Mouse (Mus musculus): ENCODE data around the gene Lpin2. TPM values are rescaled to one million over a fixed set of nuclear protein-coding genes. Genes with fewer than 3 reads are reported as not detected.
A peak's percentile ranks its signal among the peaks of the same experiment; 100 is the strongest.

The Lpin2 gene
- 47.5 and 53.5 TPM in 2 replicates for polyA plus RNA-seq (2014; fragmentation: Nextera tagmentation; extraction: Ambion mirVana)

GRCm38 (mm10) chr17:71182211-71182721, at the start of gene Lpin2:
Gene Lpin2, plus strand, starts transcription at chr17:71182560.
- Histone ChIP-seq H3K9me3 (ENCODE audit: control insufficient read depth, low read length) (no peaks in the 10 kb centered on the region), H3K27me3 (ENCODE audit: control insufficient read depth, insufficient read depth, low read length) (peaks cover 2% of the 10 kb centered on the region; the same call in 1 of the 2 replicates), H3K4me1 (replicated peaks; ENCODE audit: control insufficient read depth, insufficient read depth, low read length) (peaks cover 5% of the 10 kb centered on the region; the same call in 1 of the 2 replicates), H3K36me3 (ENCODE audit: control insufficient read depth, insufficient read depth, low read length) (no peaks in the 10 kb centered on the region), H3K9ac (ENCODE audit: low read length) (peak within 1 kb of the TSS; percentile 86), H3K27ac (ENCODE audit: low read depth, low read length) (peak within 1 kb of the TSS; percentile 90; the same call in 1 of the 2 replicates), H3K4me3 (ENCODE audit: low read depth, low read length) (peak within 1 kb of the TSS; percentile 83), H3K4me2 (ENCODE audit: low read depth, low read length, severe bottlenecking) (peak within 1 kb of the TSS; percentile 83)
- ATAC-seq (replicated peaks; ENCODE audit: low FRiP score) = no peak
- no peak for DNase-seq (ENCODE audit: low spot score)
- 14% methylated on average over 6 of the region's 6 CpGs for WGBS

GRCm38 (mm10) chr17:71132856-71133439, 49.4 kb upstream of the Lpin2 start:
- Histone ChIP-seq H3K27ac (ENCODE audit: low read depth, low read length) (no peak overlapping the region), H3K4me1 (replicated peaks; ENCODE audit: control insufficient read depth, insufficient read depth, low read length) (no peaks in the 10 kb centered on the region), H3K9me3 (ENCODE audit: control insufficient read depth, low read length) (no peaks in the 10 kb centered on the region), H3K9ac (ENCODE audit: low read length) (no peak overlapping the region), H3K4me3 (ENCODE audit: low read depth, low read length) (no peak overlapping the region), H3K4me2 (ENCODE audit: low read depth, low read length, severe bottlenecking) (no peak overlapping the region), H3K27me3 (ENCODE audit: control insufficient read depth, insufficient read depth, low read length) (no peaks in the 10 kb centered on the region), H3K36me3 (ENCODE audit: control insufficient read depth, insufficient read depth, low read length) (no peaks in the 10 kb centered on the region)
- ATAC-seq (replicated peaks; ENCODE audit: low FRiP score) (no peak), DNase-seq (ENCODE audit: low spot score) (no peak)
- 88% methylated on average over 11 of the region's 11 CpGs for WGBS

- ATAC-seq (replicated peaks; ENCODE audit: low FRiP score) = no peak
These were observed 47.9 kb upstream of the Lpin2 start for GRCm38 (mm10) chr17:71134441-71134955.

DNA sequence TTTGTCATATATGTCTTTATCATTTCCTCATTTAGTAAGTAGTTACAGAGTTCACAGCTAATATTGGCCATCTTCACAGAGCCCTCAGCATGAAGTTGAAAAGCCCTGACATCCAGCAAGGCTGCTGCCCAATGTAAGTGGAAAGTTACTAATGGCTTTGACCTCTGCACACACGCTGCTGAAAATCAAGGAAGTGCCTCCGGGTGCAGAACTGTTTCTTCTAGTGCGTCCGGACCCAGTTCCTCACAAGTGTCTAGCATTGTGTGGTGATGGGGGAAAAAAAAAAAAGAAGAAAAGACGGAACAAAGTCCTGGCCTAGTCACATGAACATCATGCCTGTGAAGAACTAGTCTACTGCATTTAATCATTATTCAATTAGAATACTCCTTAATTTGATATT, 47.3 kb upstream of the Lpin2 start:
- no peaks in the 10 kb centered on the region for H3K9me3 ChIP-seq (ENCODE audit: control insufficient read depth, low read length)
- ATAC-seq (replicated peaks; ENCODE audit: low FRiP score) (no peak), DNase-seq (ENCODE audit: low spot score) (no peak)
- WGBS = 73% methylated on average over 5 of the region's 5 CpGs
- no peaks in the 10 kb centered on the region for H3K4me1 ChIP-seq (replicated peaks; ENCODE audit: control insufficient read depth, insufficient read depth, low read length)
- no peak overlapping the region for H3K4me3 ChIP-seq (ENCODE audit: low read depth, low read length)
- no peak overlapping the region for H3K27ac ChIP-seq (ENCODE audit: low read depth, low read length)
- H3K9ac ChIP-seq (ENCODE audit: low read length) = no peak overlapping the region
- no peaks in the 10 kb centered on the region for H3K27me3 ChIP-seq (ENCODE audit: control insufficient read depth, insufficient read depth, low read length)
- no peak overlapping the region for H3K4me2 ChIP-seq (ENCODE audit: low read depth, low read length, severe bottlenecking)
- H3K36me3 ChIP-seq (ENCODE audit: control insufficient read depth, insufficient read depth, low read length) = no peaks in the 10 kb centered on the region

More at GRCm38 (mm10) chr17:71134441-71134955, 47.9 kb upstream of the Lpin2 start:
- H3K27ac ChIP-seq (ENCODE audit: low read depth, low read length) = no peak overlapping the region
- H3K4me1 ChIP-seq (replicated peaks; ENCODE audit: control insufficient read depth, insufficient read depth, low read length) = no peaks in the 10 kb centered on the region
- no peak for DNase-seq (ENCODE audit: low spot score)
- H3K4me2 ChIP-seq (ENCODE audit: low read depth, low read length, severe bottlenecking) = no peak overlapping the region
- H3K36me3 ChIP-seq (ENCODE audit: control insufficient read depth, insufficient read depth, low read length) = no peaks in the 10 kb centered on the region
- no peak overlapping the region for H3K4me3 ChIP-seq (ENCODE audit: low read depth, low read length)
- no peaks in the 10 kb centered on the region for H3K27me3 ChIP-seq (ENCODE audit: control insufficient read depth, insufficient read depth, low read length)
- WGBS = 93% methylated on average over 3 of the region's 3 CpGs
- no peak overlapping the region for H3K9ac ChIP-seq (ENCODE audit: low read length)
- H3K9me3 ChIP-seq (ENCODE audit: control insufficient read depth, low read length) = no peaks in the 10 kb centered on the region

- Histone ChIP-seq H3K27ac (ENCODE audit: low read depth, low read length) (no peak overlapping the region), H3K9ac (ENCODE audit: low read length) (no peak overlapping the region), H3K4me1 (replicated peaks; ENCODE audit: control insufficient read depth, insufficient read depth, low read length) (no peaks in the 10 kb centered on the region), H3K27me3 (ENCODE audit: control insufficient read depth, insufficient read depth, low read length) (no peaks in the 10 kb centered on the region), H3K4me2 (ENCODE audit: low read depth, low read length, severe bottlenecking) (no peak overlapping the region), H3K9me3 (ENCODE audit: control insufficient read depth, low read length) (no peaks in the 10 kb centered on the region), H3K36me3 (ENCODE audit: control insufficient read depth, insufficient read depth, low read length) (no peaks in the 10 kb centered on the region), H3K4me3 (ENCODE audit: low read depth, low read length) (no peak overlapping the region)
- whole genome bisulfite sequencing = 91% methylated on average over 5 of the region's 5 CpGs
- DNase-seq (ENCODE audit: low spot score) (no peak), ATAC-seq (replicated peaks; ENCODE audit: low FRiP score) (no peak)
These were observed 46.5 kb upstream of the Lpin2 start for GRCm38 (mm10) chr17:71135866-71136265.

GRCm38 (mm10) chr17:71136384-71137333, 45.7 kb upstream of the Lpin2 start:
- no peaks in the 10 kb centered on the region for H3K27me3 ChIP-seq (ENCODE audit: control insufficient read depth, insufficient read depth, low read length)
- no peak overlapping the region for H3K9ac ChIP-seq (ENCODE audit: low read length)
- no peaks in the 10 kb centered on the region for H3K36me3 ChIP-seq (ENCODE audit: control insufficient read depth, insufficient read depth, low read length)
- 86% methylated on average over 16 of the region's 16 CpGs for WGBS
- H3K9me3 ChIP-seq (ENCODE audit: control insufficient read depth, low read length) = no peaks in the 10 kb centered on the region
- no peak for DNase-seq (ENCODE audit: low spot score)
- H3K27ac ChIP-seq (ENCODE audit: low read depth, low read length) = no peak overlapping the region
- H3K4me1 ChIP-seq (replicated peaks; ENCODE audit: control insufficient read depth, insufficient read depth, low read length) = no peaks in the 10 kb centered on the region
- ATAC-seq (replicated peaks; ENCODE audit: low FRiP score) = no peak
- H3K4me3 ChIP-seq (ENCODE audit: low read depth, low read length) = no peak overlapping the region
- H3K4me2 ChIP-seq (ENCODE audit: low read depth, low read length, severe bottlenecking) = no peak overlapping the region

DNA sequence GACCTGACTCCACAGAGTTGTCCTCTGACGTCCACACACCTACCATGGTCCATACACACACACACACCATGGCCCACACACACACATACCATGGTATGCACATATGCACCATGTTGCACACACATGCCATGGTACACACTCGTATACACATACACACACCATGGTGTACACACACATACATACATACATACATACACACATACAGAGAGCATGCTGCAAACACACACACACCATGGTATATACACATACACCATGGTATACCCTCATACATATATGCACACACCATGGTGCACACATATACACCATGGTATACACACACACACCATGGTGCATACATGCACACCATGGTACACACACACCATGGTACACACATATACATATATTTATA, 45.0 kb upstream of the Lpin2 start:
- Histone ChIP-seq H3K9ac (ENCODE audit: low read length) (no peak overlapping the region), H3K4me2 (ENCODE audit: low read depth, low read length, severe bottlenecking) (no peak overlapping the region), H3K4me3 (ENCODE audit: low read depth, low read length) (no peak overlapping the region), H3K27ac (ENCODE audit: low read depth, low read length) (no peak overlapping the region), H3K27me3 (ENCODE audit: control insufficient read depth, insufficient read depth, low read length) (no peaks in the 10 kb centered on the region), H3K9me3 (ENCODE audit: control insufficient read depth, low read length) (no peaks in the 10 kb centered on the region), H3K36me3 (ENCODE audit: control insufficient read depth, insufficient read depth, low read length) (no peaks in the 10 kb centered on the region), H3K4me1 (replicated peaks; ENCODE audit: control insufficient read depth, insufficient read depth, low read length) (no peaks in the 10 kb centered on the region)
- ATAC-seq (replicated peaks; ENCODE audit: low FRiP score) (no peak), DNase-seq (ENCODE audit: low spot score) (no peak)
- WGBS = 86% methylated on average over 2 of the region's 2 CpGs

DNA sequence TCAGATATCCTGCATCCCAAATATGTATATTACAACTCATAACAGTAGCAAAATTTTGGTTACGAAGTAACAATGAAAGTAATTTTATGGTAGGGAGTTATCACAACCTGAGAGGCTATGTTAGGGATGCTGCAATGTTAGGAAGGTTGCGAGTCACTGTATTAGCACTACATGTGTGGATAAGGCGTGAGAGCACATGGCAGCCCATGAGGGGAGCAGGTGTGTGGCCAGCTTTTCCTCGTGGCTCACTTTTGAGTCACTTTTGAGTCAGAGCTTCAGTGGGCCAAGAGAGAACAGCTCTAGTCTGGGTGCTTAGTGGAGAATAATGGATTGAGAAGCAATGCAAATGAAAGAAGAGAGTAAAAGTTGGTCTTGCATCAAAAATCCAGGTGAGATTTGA, 40.3 kb upstream of the Lpin2 start:
- WGBS = 89% methylated on average over 4 of the region's 4 CpGs
- H3K4me1 ChIP-seq (replicated peaks; ENCODE audit: control insufficient read depth, insufficient read depth, low read length) = no peaks in the 10 kb centered on the region
- DNase-seq (ENCODE audit: low spot score) (no peak), ATAC-seq (replicated peaks; ENCODE audit: low FRiP score) (no peak)
- H3K9me3 ChIP-seq (ENCODE audit: control insufficient read depth, low read length) = no peaks in the 10 kb centered on the region
- no peak overlapping the region for H3K4me2 ChIP-seq (ENCODE audit: low read depth, low read length, severe bottlenecking)
- H3K4me3 ChIP-seq (ENCODE audit: low read depth, low read length) = no peak overlapping the region
- H3K27ac ChIP-seq (ENCODE audit: low read depth, low read length) = no peak overlapping the region
- H3K36me3 ChIP-seq (ENCODE audit: control insufficient read depth, insufficient read depth, low read length) = no peaks in the 10 kb centered on the region
- no peaks in the 10 kb centered on the region for H3K27me3 ChIP-seq (ENCODE audit: control insufficient read depth, insufficient read depth, low read length)
- no peak overlapping the region for H3K9ac ChIP-seq (ENCODE audit: low read length)
